Mouse (Mus musculus) lung, postnatal 0 days (tissue): ENCODE results near the gene Mybpc1. TPM values are rescaled to one million over a fixed set of nuclear protein-coding genes. Genes with fewer than 3 reads are reported as not detected.

Experiments
- ATAC-seq: fragments of 200-750 bp; cut with Nextera tagmentation; 2 replicates; pipeline ENCODE4 v1.8.0; 2017; ENCODE audit warnings: moderate library complexity
- DNase-seq: peaks from one replicate; pipeline ENCODE4 v3.0.0-alpha.2; 2016; ENCODE audit warnings: low spot score
- H3K27ac ChIP-seq: fragments of 300-500 bp; sonication (generic); 2 replicates; pipeline ENCODE4 v1.5.1; 2014; ENCODE audit warnings: antibody characterized with exemption, mild to moderate bottlenecking, low read length, mixed read lengths
- H3K27me3 ChIP-seq: fragments of 300-500 bp; sonication (generic); replicated peaks from 2 replicates; pipeline ENCODE4 v1.6.1; 2014; ENCODE audit warnings: low read length, mixed read lengths; ENCODE audit not compliant: insufficient read depth
- H3K36me3 ChIP-seq: fragments of 300-500 bp; sonication (generic); 2 replicates; pipeline ENCODE4 v1.6.1; 2014; ENCODE audit warnings: low read length, mixed read lengths; ENCODE audit not compliant: insufficient read depth
- H3K4me1 ChIP-seq: fragments of 300-500 bp; sonication (generic); 2 replicates; pipeline ENCODE4 v1.6.1; 2014; ENCODE audit warnings: antibody characterized with exemption, low read depth, low read length, mixed read lengths; ENCODE audit not compliant: insufficient read depth
- H3K4me2 ChIP-seq: fragments of 300-500 bp; sonication (generic); replicated peaks from 2 replicates; pipeline ENCODE4 v1.6.1; 2014; ENCODE audit warnings: low read depth, mild to moderate bottlenecking, low read length, moderate library complexity, mixed read lengths
- H3K4me3 ChIP-seq: fragments of 300-500 bp; sonication (generic); 2 replicates; pipeline ENCODE4 v1.5.1; 2014; ENCODE audit warnings: low read depth, low read length
- H3K9ac ChIP-seq: fragments of 300-500 bp; sonication (generic); replicated peaks from 2 replicates; pipeline ENCODE4 v1.6.1; 2014; ENCODE audit warnings: low read depth, mild to moderate bottlenecking
- H3K9me3 ChIP-seq: fragments of 300-500 bp; sonication (generic); 2 replicates; pipeline ENCODE4 v1.6.1; 2016; ENCODE audit warnings: low read length, mixed read lengths
- CTCF ChIP-seq: IDR thresholded peaks from 2 replicates; pipeline ENCODE4 v1.5.1; 2016; ENCODE audit warnings: antibody characterized with exemption, mild to moderate bottlenecking
- EP300 ChIP-seq: IDR thresholded peaks from 2 replicates; pipeline ENCODE4 v1.6.1; 2016; ENCODE audit warnings: antibody characterized with exemption, mild to moderate bottlenecking, control low read depth
- WGBS: fragments of 180-500 bp; shearing (Covaris S2); extraction: QIAGEN DNeasy Blood & Tissue Kit; methylation state at CpG from one replicate; pipeline ENCODE4 v1.1.7; 2014; 5-methylcytosine and 5-hydroxymethylcytosine counted together
- polyA plus RNA-seq: library from polyadenylated mRNA; unstranded; fragments of >200 nt; fragmentation: Nextera tagmentation; extraction: Ambion mirVana; gene quantifications from 2 replicates; pipeline ENCODE4 v1.2.1, GENCODE M21; 2015

Mybpc1 gene
- 0.10 and 0.12 TPM in 2 replicates for polyA plus RNA-seq

DNA sequence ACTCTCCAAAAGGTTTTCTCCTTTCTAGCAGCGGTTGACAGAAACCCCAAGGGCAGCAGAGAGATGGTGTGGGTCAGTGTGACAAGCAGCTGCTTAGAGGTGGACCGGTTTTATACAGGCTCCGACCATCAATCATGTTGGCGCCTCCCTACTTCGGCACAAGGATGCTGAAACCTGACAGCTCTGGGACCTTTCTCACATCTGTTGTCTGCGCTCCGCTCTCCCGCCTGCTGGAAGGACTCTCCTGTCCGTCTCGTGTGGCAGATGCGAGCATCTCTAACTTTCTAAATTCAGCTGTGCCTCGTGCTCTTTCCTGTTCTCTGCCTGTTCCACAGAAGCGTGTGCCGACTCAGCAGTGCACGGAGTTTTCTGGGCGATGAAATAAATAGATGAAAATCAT lies at the start of gene Mybpc1:
Gene Mybpc1, minus strand, starts transcription at position 210 of the 400 bp plus-strand sequence.
- ATAC-seq (no peak), DNase-seq (no peak)

DNA sequence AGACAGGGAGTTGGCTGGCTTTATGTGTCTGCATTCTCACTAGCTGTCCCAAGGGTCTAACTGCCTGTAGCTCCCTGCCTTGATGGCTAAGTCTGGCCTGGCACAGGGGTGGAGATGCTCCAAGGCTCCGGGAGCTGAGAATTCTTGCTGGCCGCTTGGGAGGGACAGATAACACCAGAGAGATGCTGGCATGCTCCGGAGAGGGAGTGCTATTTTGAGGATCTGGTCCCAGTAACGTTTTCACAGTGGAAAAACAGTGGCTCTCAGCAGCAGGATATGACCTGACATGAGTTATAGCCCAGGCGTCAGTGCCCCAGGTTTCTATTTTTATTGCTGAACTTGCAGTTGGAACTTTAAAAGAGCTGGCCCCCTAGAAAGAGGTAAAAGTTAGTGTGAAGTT lies 40.5 kb upstream of the Mybpc1 start:
- Histone ChIP-seq H3K36me3 (no peaks in the 10 kb centered on the region), H3K4me1 (no peaks in the 10 kb centered on the region), H3K27me3 (no peaks in the 10 kb centered on the region), H3K9me3 (no peaks in the 10 kb centered on the region), H3K4me3 (no peak overlapping the region), H3K27ac (no peak overlapping the region), H3K9ac (no peak overlapping the region), H3K4me2 (no peak overlapping the region)
- WGBS = 37% methylated on average over 5 of the region's 5 CpGs
- ATAC-seq (no peak), DNase-seq (no peak)
- TF ChIP-seq EP300 = no peak
- no peak for TF ChIP-seq CTCF

More for the DNA sequence above, at the start of gene Mybpc1:
- Histone ChIP-seq H3K9ac (no peak within 1 kb of the TSS), H3K27me3 (no peaks in the 10 kb centered on the region), H3K4me1 (no peaks in the 10 kb centered on the region), H3K9me3 (no peaks in the 10 kb centered on the region), H3K27ac (no peak within 1 kb of the TSS), H3K4me2 (no peak within 1 kb of the TSS), H3K36me3 (no peaks in the 10 kb centered on the region), H3K4me3 (no peak within 1 kb of the TSS)
- 16% methylated on average over 16 of the region's 16 CpGs for WGBS
- TF ChIP-seq CTCF (no peak), EP300 (no peak)

DNA sequence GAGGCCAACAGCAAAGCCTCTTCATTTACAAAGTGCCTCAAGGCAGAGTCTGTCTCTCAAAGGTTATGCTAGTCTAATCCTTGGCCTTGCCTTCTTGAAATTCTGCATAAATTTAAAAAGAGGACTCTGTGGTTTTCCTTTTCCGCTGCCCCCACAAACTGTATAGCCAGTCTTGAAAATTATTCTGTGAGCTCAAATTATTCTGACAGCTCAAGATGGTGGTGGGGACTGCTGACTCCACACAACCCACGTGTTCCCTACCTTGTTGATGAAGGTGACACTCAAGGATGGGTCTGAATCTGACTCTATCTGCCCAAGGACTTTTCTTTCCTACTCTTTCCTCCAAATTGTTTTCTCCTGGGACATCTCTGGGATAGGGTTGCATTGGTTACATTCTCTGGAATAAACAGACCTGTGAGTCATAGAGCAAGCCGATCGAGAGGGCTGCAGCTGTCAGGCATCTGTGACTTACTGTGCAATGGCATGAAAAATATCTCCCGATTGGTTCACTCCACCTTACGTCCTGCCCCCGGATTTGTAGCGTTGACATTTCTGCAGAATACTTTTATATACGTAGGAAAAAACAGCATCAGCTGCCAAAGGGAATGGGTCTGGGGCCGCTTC lies 26.5 kb upstream of the Mybpc1 start:
- Histone ChIP-seq H3K36me3 (no peaks in the 10 kb centered on the region), H3K4me1 (no peaks in the 10 kb centered on the region), H3K9ac (no peak overlapping the region), H3K9me3 (no peaks in the 10 kb centered on the region), H3K27ac (no peak overlapping the region), H3K4me2 (no peak overlapping the region), H3K4me3 (no peak overlapping the region), H3K27me3 (no peaks in the 10 kb centered on the region)
- no peak for TF ChIP-seq CTCF
- TF ChIP-seq EP300 = no peak
- ATAC-seq = no peak
- WGBS = 71% methylated on average over 10 of the region's 10 CpGs
- DNase-seq = no peak

DNA sequence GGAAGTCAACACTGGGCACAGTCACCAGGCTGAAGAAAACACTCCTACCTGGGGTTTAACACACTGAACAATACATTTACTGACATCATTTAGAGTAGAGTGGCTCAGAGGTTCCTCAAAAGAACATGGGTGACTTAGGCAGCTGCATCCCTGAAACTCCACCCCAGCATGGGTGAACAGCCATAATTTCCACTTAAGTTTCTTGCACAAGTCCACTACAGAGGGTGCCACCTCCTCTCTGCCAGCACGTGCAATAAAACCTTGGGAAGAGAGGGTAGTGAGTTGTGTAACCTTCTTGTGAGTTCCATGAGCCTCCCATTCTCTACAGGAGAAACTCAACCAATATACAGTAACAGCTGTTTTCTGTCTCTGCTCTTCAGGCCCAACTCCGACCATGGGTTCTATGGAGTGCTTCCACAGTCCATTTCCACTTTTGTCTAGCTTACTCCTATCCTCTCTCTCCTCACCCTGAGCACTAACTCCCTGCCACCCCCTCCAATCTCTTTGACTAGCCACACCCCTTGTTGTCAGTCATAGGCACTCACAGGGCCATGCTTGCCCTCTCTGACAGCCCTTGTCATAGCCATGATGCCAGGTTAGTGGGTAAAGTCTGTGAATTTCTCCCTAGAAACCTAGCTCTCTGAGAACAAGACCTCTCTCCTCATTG lies 25.8 kb upstream of the Mybpc1 start:
- TF ChIP-seq EP300 = no peak
- TF ChIP-seq CTCF = no peak
- WGBS = 67% methylated on average over 2 of the region's 2 CpGs

DNA sequence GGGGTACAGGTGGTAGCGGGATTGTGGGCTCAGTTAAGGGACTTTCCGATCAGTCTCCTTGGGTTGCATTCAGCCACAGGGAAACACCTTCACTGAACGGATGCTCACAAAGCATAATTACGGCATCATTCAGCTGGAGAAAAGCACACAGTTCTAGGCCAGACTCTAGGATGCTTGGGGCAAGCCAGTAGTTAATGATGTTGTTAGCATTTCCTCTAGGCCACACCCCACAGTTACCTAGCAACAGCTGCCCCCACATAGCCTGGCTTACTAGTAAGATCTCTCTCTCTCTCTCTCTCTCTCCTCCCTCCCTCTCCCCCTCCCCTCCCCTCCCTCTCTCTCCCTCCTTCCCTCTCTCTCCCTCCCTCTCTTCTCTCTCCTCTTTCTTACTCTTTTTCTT lies 22.1 kb upstream of the Mybpc1 start:
- WGBS = 77% methylated on average over 4 of the region's 4 CpGs
- H3K36me3 ChIP-seq = no peaks in the 10 kb centered on the region

More for the DNA sequence above, 25.8 kb upstream of the Mybpc1 start:
- H3K27me3 ChIP-seq = no peaks in the 10 kb centered on the region
- no peaks in the 10 kb centered on the region for H3K4me1 ChIP-seq
- no peak overlapping the region for H3K4me2 ChIP-seq
- no peak overlapping the region for H3K27ac ChIP-seq
- ATAC-seq (no peak), DNase-seq (no peak)
- no peaks in the 10 kb centered on the region for H3K9me3 ChIP-seq
- H3K9ac ChIP-seq = no peak overlapping the region
- no peaks in the 10 kb centered on the region for H3K36me3 ChIP-seq
- no peak overlapping the region for H3K4me3 ChIP-seq

DNA sequence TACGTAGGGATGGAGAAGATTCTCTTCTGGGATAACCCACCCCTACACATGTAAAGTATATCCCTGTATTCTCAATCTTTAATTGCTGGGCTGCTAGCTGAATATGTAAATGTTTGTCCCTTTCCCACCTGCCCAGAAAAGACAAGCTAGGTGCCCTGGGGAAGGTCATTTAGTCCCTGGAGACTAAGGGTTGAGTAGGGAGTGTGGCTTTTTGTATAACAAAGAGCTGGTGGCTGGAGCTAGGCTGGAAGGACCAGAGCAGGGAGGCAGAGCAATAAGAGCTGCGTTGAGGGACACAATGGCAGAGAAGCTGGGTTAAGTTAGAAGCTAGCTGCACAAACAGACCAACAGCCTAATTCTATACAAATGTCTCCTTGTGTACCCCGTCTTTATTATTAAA lies 21.2 kb upstream of the Mybpc1 start:
- H3K27ac ChIP-seq = no peak overlapping the region
- ATAC-seq = no peak
- no peak for DNase-seq
- no peaks in the 10 kb centered on the region for H3K9me3 ChIP-seq
- no peak overlapping the region for H3K4me3 ChIP-seq
- H3K36me3 ChIP-seq = no peaks in the 10 kb centered on the region
- 76% methylated on average over 3 of the region's 3 CpGs for WGBS
- H3K9ac ChIP-seq = no peak overlapping the region
- H3K4me1 ChIP-seq = no peaks in the 10 kb centered on the region
- H3K4me2 ChIP-seq = no peak overlapping the region
- H3K27me3 ChIP-seq = no peaks in the 10 kb centered on the region
- TF ChIP-seq EP300 (no peak), CTCF (no peak)

More for the DNA sequence above, 22.1 kb upstream of the Mybpc1 start:
- H3K27me3 ChIP-seq = no peaks in the 10 kb centered on the region
- no peak overlapping the region for H3K4me3 ChIP-seq
- no peak overlapping the region for H3K9ac ChIP-seq
- H3K9me3 ChIP-seq = no peaks in the 10 kb centered on the region
- no peak for TF ChIP-seq EP300
- no peak for TF ChIP-seq CTCF
- H3K4me1 ChIP-seq = no peaks in the 10 kb centered on the region
- no peak overlapping the region for H3K4me2 ChIP-seq
- DNase-seq = no peak
- no peak for ATAC-seq
- no peak overlapping the region for H3K27ac ChIP-seq
